Mouse (Mus musculus) forebrain, embryonic 12.5 days (tissue): ENCODE data around the gene Bfsp1. TPM values are rescaled to one million over a fixed set of nuclear protein-coding genes. Genes with fewer than 3 reads are reported as not detected.

Experiments
- ATAC-seq: fragments of 200-750 bp; cut with Nextera tagmentation; 2 replicates; pipeline ENCODE4 v1.8.0; 2017; ENCODE audit warnings: moderate TSS enrichment; ENCODE audit not compliant: low FRiP score
- H3K27ac ChIP-seq: fragments of 300-500 bp; sonication (generic); 2 replicates; pipeline ENCODE4 v1.5.1; 2016; ENCODE audit warnings: mild to moderate bottlenecking
- H3K27me3 ChIP-seq: fragments of 300-500 bp; sonication (generic); 2 replicates; pipeline ENCODE4 v1.6.1; 2016; ENCODE audit warnings: mild to moderate bottlenecking
- H3K36me3 ChIP-seq: fragments of 300-500 bp; sonication (generic); replicated peaks from 2 replicates; pipeline ENCODE4 v1.6.1; 2016; ENCODE audit warnings: mild to moderate bottlenecking
- H3K4me1 ChIP-seq: fragments of 300-500 bp; sonication (generic); 2 replicates; pipeline ENCODE4 v1.6.1; 2016
- H3K4me2 ChIP-seq: fragments of 300-500 bp; sonication (generic); 2 replicates; pipeline ENCODE4 v1.6.1; 2016; ENCODE audit warnings: mild to moderate bottlenecking, moderate library complexity
- H3K4me3 ChIP-seq: fragments of 300-500 bp; sonication (generic); replicated peaks from 2 replicates; pipeline ENCODE4 v1.5.1; 2016; ENCODE audit warnings: mild to moderate bottlenecking
- H3K9ac ChIP-seq: fragments of 300-500 bp; sonication (generic); 2 replicates; pipeline ENCODE4 v1.6.1; 2016; ENCODE audit warnings: mild to moderate bottlenecking
- H3K9me3 ChIP-seq: fragments of 300-500 bp; sonication (generic); 2 replicates; pipeline ENCODE4 v1.6.1; 2016
- WGBS: fragments of 180-500 bp; shearing (Covaris S2); methylation state at CpG from one replicate; pipeline ENCODE4 v1.1.7; 2016; 5-methylcytosine and 5-hydroxymethylcytosine counted together
- polyA plus RNA-seq: library from polyadenylated mRNA; unstranded; fragments of >200 nt; fragmentation: Nextera tagmentation; extraction: Ambion mirVana; gene quantifications from 2 replicates; pipeline ENCODE4 v1.2.1, GENCODE M21; 2016

Gene Bfsp1
- polyA plus RNA-seq, 1 experiment from 2014 or later: 1.1 TPM

DNA sequence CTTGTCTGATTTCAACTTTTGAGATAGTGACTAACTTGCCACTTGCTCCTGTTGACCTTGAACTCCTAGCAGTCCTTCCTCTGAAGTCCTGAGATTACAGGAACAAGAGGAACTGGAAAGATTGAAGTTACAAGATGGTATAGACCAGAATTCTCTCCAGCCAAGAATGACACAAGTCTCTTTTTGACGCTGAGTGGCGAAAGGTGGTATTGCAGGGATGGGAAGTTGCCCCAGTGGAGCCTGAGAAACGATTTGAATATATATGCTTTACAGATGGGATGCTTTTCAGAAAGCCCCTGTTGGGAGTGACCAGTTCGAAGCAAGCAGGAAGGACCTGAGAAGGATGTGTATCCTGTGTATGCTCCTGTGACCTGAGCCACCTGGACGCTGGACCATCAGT is 54.2 kb downstream of the Bfsp1 start:
- no peaks in the 10 kb centered on the region for H3K27me3 ChIP-seq
- WGBS: 66% methylated on average over 5 of the region's 5 CpGs
- H3K36me3 ChIP-seq: no peaks in the 10 kb centered on the region
- no peak overlapping the region for H3K27ac ChIP-seq
- no peak overlapping the region for H3K9ac ChIP-seq
- peaks cover 6% of the 10 kb centered on the region; the same call in 1 of the 2 replicates for H3K4me1 ChIP-seq
- no peaks in the 10 kb centered on the region for H3K9me3 ChIP-seq
- no peak overlapping the region for H3K4me2 ChIP-seq
- no peak overlapping the region for H3K4me3 ChIP-seq
- ATAC-seq: no peak

DNA sequence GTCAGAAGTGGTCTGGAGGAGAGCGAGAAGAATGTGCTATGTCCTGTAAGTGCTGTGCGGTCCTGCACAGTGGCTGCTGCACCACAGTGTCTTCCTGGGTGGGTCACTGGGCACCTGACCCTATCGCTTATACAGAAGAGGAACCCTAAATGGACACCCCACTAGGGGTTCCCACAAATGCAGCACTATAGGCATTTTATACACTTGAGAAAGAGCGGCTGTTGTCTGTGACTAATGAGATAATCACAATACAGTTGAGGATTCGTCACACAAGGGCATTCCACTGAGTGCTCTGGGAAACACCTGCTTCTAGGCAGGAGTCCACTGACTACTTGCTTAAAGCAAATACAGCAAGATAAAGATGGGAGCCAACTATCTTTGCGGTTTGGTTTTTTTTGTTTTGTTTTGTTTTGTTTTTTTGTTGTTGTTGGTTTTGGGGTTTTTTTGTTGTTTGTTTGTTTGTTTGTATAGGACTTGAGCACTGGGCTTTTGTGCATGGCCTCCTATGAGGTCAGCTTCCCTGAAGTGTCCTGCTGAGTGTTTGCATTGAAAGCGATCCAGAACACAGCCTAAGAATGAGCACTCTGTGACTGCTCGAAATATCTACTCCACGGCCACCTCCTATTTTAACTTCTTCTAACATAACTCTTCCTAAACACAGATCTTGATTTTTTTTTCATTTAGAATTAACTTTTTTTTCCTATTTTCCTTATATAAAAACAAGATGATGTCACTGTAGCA is 55.9 kb downstream of the Bfsp1 start:
- WGBS: 75% methylated on average over 9 of the region's 9 CpGs

DNA sequence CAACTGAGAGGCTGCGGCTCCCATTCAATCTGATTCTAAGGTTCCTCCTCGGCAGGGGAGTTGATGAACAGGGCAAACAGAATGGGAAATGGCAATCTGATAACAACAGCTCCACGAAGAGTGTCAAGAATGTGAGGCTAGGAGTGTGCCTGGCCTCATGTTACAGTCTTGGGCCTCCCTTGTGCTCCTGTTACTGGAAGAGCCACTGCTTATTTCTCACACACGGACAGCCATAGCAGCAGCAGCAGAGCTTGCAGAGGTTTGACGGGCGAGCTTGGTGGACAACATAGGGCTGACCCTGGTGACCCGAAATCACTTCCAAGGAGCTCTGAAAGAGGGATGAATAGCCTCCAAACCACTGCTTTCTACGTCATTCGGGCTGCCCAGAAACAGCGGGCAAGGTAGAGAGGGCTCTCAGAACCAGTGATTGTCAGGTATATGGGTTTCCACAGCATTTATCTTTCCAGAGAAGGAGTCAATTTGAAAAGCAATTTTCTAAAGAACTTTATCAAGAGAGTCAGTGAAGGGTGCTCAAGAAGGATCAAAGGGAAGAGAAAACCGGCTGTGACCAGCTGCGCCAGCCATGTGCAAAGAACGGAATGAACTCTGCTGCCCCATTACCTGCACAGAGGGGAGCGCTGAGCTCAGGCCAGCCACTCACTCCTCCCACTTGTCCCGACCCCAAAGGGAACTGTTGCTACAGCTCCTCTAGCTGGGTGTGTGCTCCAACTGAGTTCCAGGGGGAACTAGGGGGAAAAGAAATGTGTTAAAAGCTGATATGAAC is 56.6 kb downstream of the Bfsp1 start:
- 68% methylated on average over 15 of the region's 15 CpGs for WGBS
- no peak overlapping the region for H3K4me3 ChIP-seq
- no peak overlapping the region for H3K9ac ChIP-seq
- ATAC-seq: no peak
- no peak overlapping the region for H3K27ac ChIP-seq
- H3K36me3 ChIP-seq: no peaks in the 10 kb centered on the region
- peaks cover 6% of the 10 kb centered on the region; the same call in 1 of the 2 replicates for H3K4me1 ChIP-seq
- no peaks in the 10 kb centered on the region for H3K9me3 ChIP-seq
- H3K4me2 ChIP-seq: no peak overlapping the region
- H3K27me3 ChIP-seq: no peaks in the 10 kb centered on the region

More for the DNA sequence above, 55.9 kb downstream of the Bfsp1 start:
- H3K9me3 ChIP-seq: no peaks in the 10 kb centered on the region
- no peak overlapping the region for H3K9ac ChIP-seq
- peaks cover 6% of the 10 kb centered on the region; the same call in 1 of the 2 replicates for H3K4me1 ChIP-seq
- no peaks in the 10 kb centered on the region for H3K36me3 ChIP-seq
- no peak for ATAC-seq
- H3K27me3 ChIP-seq: no peaks in the 10 kb centered on the region
- H3K4me2 ChIP-seq: no peak overlapping the region
- H3K4me3 ChIP-seq: no peak overlapping the region
- no peak overlapping the region for H3K27ac ChIP-seq

DNA sequence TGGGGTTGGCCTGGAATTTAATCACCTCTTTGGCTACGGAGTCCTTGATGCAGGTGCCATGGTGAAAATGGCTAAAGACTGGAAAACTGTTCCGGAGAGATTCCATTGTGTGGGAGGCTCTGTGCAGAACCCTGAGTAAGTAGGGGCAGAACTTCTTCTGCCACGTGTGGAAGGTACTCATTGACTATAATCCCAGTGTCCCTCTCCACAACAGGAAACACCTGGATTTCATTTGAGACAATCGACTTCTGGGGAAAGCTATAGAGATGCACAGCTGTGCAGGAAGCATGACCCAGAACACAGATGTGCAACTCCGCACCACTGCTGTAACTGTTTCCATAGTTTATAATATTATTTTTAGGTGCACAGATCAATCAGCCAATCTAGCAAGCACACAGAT is 61.9 kb downstream of the Bfsp1 start:
- ATAC-seq: no peak
- WGBS: 87% methylated on average over 5 of the region's 5 CpGs
- no peak overlapping the region for H3K9ac ChIP-seq

DNA sequence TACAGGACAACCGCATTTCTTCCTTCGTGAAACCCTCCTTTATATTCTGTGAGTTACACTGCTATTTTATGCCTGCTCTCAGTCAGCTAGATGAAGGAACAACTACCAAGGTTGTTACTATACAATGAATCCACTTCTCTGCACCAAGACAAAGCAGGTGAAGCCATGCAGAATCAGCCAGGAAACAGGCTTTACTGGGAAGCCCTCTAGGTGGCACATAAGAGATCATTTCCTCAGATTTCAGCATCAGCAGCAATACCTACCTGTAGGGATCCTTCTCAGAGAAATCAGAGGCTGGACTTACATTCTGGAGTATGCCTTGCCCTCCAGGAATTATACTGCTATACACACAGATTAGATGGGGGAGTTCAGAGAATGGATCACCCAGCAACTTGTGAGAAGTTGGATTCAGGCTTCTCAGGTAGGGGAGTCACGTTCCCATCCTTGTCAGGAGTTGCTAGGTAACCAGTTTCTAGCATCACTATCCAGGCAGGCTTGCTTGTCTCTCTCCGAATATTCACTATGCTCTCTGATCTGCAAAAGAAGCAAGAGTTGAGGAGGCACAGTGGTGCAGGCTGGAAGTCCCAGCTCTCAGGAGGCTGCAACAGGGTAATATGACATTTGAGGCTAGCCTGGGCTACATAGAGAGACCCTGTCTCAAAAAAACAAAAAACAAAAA is 66.5 kb downstream of the Bfsp1 start:
- no peaks in the 10 kb centered on the region for H3K36me3 ChIP-seq
- H3K4me3 ChIP-seq: no peak overlapping the region
- WGBS: 78% methylated on average over 4 of the region's 4 CpGs
- ATAC-seq: no peak
- no peaks in the 10 kb centered on the region for H3K4me1 ChIP-seq
- no peak overlapping the region for H3K9ac ChIP-seq
- H3K4me2 ChIP-seq: no peak overlapping the region
- no peaks in the 10 kb centered on the region for H3K9me3 ChIP-seq
- H3K27ac ChIP-seq: no peak overlapping the region
- no peaks in the 10 kb centered on the region for H3K27me3 ChIP-seq

More for the DNA sequence above, 61.9 kb downstream of the Bfsp1 start:
- Histone ChIP-seq H3K27me3 (no peaks in the 10 kb centered on the region), H3K4me2 (no peak overlapping the region), H3K4me1 (no peaks in the 10 kb centered on the region), H3K27ac (no peak overlapping the region), H3K36me3 (no peaks in the 10 kb centered on the region), H3K4me3 (no peak overlapping the region), H3K9me3 (no peaks in the 10 kb centered on the region)

DNA sequence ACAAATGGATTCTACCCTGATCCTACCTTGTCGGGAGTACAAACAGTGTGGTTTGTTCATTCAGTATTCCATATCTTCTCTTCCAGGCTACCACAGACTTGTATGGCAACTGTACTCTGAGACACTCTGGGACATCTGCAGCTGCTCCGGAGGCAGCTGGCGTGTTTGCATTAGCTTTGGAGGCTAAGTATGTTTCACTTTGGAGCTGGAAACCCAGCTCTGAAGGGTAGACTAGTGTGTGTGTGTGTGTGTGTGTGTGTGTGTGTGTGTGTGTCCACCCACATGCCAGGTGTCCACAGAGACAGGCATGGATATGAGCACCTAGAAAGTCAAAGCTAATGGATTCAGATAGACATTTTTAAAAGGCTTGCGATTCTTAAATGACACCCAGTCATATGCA is 67.1 kb downstream of the Bfsp1 start:
- ATAC-seq: no peak
- WGBS: 94% methylated on average over 4 of the region's 4 CpGs
- Histone ChIP-seq H3K4me3 (no peak overlapping the region), H3K9ac (no peak overlapping the region), H3K4me2 (no peak overlapping the region), H3K9me3 (no peaks in the 10 kb centered on the region), H3K27ac (no peak overlapping the region), H3K4me1 (no peaks in the 10 kb centered on the region), H3K27me3 (no peaks in the 10 kb centered on the region), H3K36me3 (no peaks in the 10 kb centered on the region)

DNA sequence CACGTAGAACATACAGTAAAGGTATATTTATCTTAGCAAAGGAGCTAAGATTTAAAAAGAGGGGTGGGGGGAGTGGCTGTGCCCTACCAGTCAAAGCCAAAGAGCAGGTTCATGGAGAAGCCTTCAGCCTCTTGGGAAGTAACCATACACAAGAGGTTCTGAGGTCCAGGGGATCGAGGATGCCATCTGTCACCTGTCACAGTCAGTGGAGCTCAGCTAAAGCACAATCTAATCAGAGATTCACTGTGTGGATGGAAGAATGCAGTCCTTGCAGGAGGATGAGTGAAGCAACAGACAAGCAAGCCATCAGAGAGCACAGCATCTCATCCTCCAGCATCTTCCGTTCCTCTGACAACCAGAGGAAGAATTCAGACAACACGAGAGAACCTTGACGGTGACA is 73.1 kb downstream of the Bfsp1 start:
- Histone ChIP-seq H3K9ac (no peak overlapping the region), H3K27ac (no peak overlapping the region), H3K4me2 (no peak overlapping the region), H3K27me3 (no peaks in the 10 kb centered on the region), H3K9me3 (no peaks in the 10 kb centered on the region), H3K36me3 (no peaks in the 10 kb centered on the region), H3K4me3 (no peak overlapping the region), H3K4me1 (no peaks in the 10 kb centered on the region)
- ATAC-seq: no peak
- WGBS: 89% methylated on average over 5 of the region's 5 CpGs

DNA sequence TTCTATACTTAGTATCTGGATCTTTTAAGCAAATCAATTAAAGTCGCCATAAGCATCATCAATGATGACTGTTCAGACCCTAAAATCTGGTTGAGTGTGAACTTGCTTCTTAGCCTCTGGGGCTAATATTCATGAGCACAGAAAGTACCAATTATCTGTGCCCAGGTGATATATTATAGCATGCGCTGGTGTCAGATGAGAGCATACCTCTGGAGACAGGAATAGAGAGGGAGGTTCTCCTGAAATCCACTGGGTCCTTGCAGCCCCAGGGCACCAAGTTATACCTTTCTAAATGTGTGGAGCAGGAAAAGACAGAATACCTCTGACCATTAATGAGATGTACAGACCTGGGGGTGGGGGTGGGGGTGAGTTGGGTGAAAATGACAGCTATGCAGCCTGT is 82.7 kb downstream of the Bfsp1 start:
- no peaks in the 10 kb centered on the region for H3K36me3 ChIP-seq
- H3K27ac ChIP-seq: no peak overlapping the region
- H3K27me3 ChIP-seq: no peaks in the 10 kb centered on the region
- no peak overlapping the region for H3K4me3 ChIP-seq
- no peaks in the 10 kb centered on the region for H3K4me1 ChIP-seq
- WGBS: 81% methylated on average over 2 of the region's 2 CpGs
- H3K4me2 ChIP-seq: no peak overlapping the region
- H3K9me3 ChIP-seq: no peaks in the 10 kb centered on the region
- no peak overlapping the region for H3K9ac ChIP-seq
- ATAC-seq: no peak

Other genes with a start within 250 kb of the Bfsp1 start
- gene Dstn, start 52.1 kb upstream of the Bfsp1 start, polyA plus RNA-seq: 366 and 389 TPM in 2 replicates
- 30.6 and 39.1 TPM in 2 replicates for gene Rrbp1, start 148.1 kb upstream of the Bfsp1 start, polyA plus RNA-seq
- not detected in 2 replicates for gene Banf2, start 169.9 kb upstream of the Bfsp1 start, polyA plus RNA-seq